Mouse (Mus musculus) induced T-regulatory cell, adult 2 months (primary cell): ENCODE results near the gene Zranb1.

Experiments
- DNase-seq: peaks from one replicate; pipeline ENCODE4 v3.0.0-alpha.2; 2012; ENCODE audit warnings: low read depth

The Zranb1 gene

GRCm38 (mm10) chr7:132930850-132931559, at the start of gene Zranb1:
Zranb1 (plus strand) TSS chr7:132931142.
- peak; percentile 98 for DNase-seq

GRCm38 (mm10) chr7:132882343-132882742, 48.6 kb upstream of the Zranb1 start:
- peak; percentile 68 for DNase-seq

GRCm38 (mm10) chr7:132884031-132884430, 46.9 kb upstream of the Zranb1 start:
- no peak for DNase-seq

GRCm38 (mm10) chr7:132887019-132887804, 43.7 kb upstream of the Zranb1 start:
- DNase-seq, result no peak

- no peak for DNase-seq
Measured at GRCm38 (mm10) chr7:132888052-132888451, 42.9 kb upstream of the Zranb1 start.

- DNase-seq, result no peak
Measured at GRCm38 (mm10) chr7:132888518-132889249, 42.3 kb upstream of the Zranb1 start.

GRCm38 (mm10) chr7:132889691-132890090, 41.3 kb upstream of the Zranb1 start:
- no peak for DNase-seq

- DNase-seq, result no peak
Measured at GRCm38 (mm10) chr7:132890201-132890600, 40.7 kb upstream of the Zranb1 start.

- DNase-seq, result no peak
Measured at GRCm38 (mm10) chr7:132891561-132892310, 39.2 kb upstream of the Zranb1 start.

GRCm38 (mm10) chr7:132892311-132892661, 38.7 kb upstream of the Zranb1 start:
- no peak for DNase-seq

GRCm38 (mm10) chr7:132892806-132893205, 38.1 kb upstream of the Zranb1 start:
- DNase-seq, result no peak

- no peak for DNase-seq
Measured at GRCm38 (mm10) chr7:132893336-132893735, 37.6 kb upstream of the Zranb1 start.

GRCm38 (mm10) chr7:132894841-132895555, 35.9 kb upstream of the Zranb1 start:
- DNase-seq, result no peak

GRCm38 (mm10) chr7:132896206-132896815, 34.6 kb upstream of the Zranb1 start:
- DNase-seq, result no peak

GRCm38 (mm10) chr7:132897258-132897657, 33.7 kb upstream of the Zranb1 start:
- peak; percentile 37 for DNase-seq

- peak; percentile 80 for DNase-seq
Measured at GRCm38 (mm10) chr7:132898234-132898633, 32.7 kb upstream of the Zranb1 start.

- no peak for DNase-seq
Measured at GRCm38 (mm10) chr7:132900826-132901531, 30.0 kb upstream of the Zranb1 start.

GRCm38 (mm10) chr7:132903796-132904195, 27.1 kb upstream of the Zranb1 start:
- DNase-seq, result no peak

- no peak for DNase-seq
Measured at GRCm38 (mm10) chr7:132921971-132922370, 9.0 kb upstream of the Zranb1 start.

GRCm38 (mm10) chr7:132925227-132925626, 5.7 kb upstream of the Zranb1 start:
- DNase-seq, result no peak
